In the genomic region with DNA sequence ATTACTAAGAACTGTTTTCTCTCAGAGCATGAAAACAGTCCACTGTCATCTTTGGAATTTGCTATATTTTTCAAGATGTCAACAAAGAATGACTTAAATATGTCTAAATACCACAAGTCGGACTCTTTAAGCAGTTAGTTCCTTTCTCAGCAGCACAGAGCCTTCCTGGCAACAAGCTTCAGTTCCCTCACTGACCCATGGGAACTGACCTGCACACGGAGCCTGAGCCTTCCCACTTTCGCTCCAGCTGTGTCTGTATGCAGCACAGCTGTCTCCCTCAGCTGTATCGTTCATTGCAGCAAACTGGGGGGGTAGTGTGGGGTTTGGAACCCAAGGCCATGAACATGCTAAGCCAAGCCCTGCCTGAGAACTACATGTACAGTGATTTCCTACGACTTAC, we compare ENCODE assay signal across 11 mouse cellular contexts.
DNase-seq lines count a peak whose midpoint lies in the region; ATAC-seq and TF ChIP-seq lines count a peak whose summit lies in the region.
"Had no signal": no experiment of that assay in that cellular context is flagged by ENCODE, and none has a peak within 500 bp of the region (broad histone marks: within the 10 kb centered on the region; RNA-seq: fewer than 3 reads in every experiment).

No protein-coding gene starts in this region.

- 40% methylated on average over 5 of the region's 5 CpGs for WGBS in embryonic facial prominence, embryonic 14.5 days
- WGBS in embryonic facial prominence, embryonic 10.5 days = 69% methylated on average over 5 of the region's 5 CpGs
- WGBS in lung, embryonic 14.5 days = 41% methylated on average over 5 of the region's 5 CpGs
- WGBS in midbrain, embryonic 16.5 days = 73% methylated on average over 5 of the region's 5 CpGs

- no peak for TF ChIP-seq CTCF in lung, embryonic 14.5 days (IDR thresholded peaks at IDR 0.05; ENCODE audit: low read depth)

- intact Hi-C loops in heart, postnatal 36 days (cut with DNase I) = no loop called here

- no peaks in the 10 kb centered on the region for H3K27me3 ChIP-seq in embryonic facial prominence, embryonic 14.5 days (replicated peaks; ENCODE audit: control insufficient read depth, insufficient read depth, low read length)
- no peaks in the 10 kb centered on the region for H3K27me3 ChIP-seq in embryonic facial prominence, embryonic 10.5 days (replicated peaks; ENCODE audit: low read depth, poor library complexity, severe bottlenecking)
- no peaks in the 10 kb centered on the region for H3K27me3 ChIP-seq in lung, embryonic 14.5 days (ENCODE audit: insufficient read depth, low read length)
- no peaks in the 10 kb centered on the region for H3K27me3 ChIP-seq in midbrain, embryonic 16.5 days (ENCODE audit: control insufficient read depth, insufficient read depth, low read depth, low read length)

- peak; percentile 41; the same call in 1 of the 2 replicates for ATAC-seq in embryonic facial prominence, embryonic 14.5 days (ENCODE audit: low read depth)
- peak; percentile 83; the same call in 1 of the 2 replicates for ATAC-seq in lung, embryonic 14.5 days (ENCODE audit: insufficient read depth)
- ATAC-seq in midbrain, embryonic 16.5 days = no peak
- ATAC-seq: forebrain, embryonic 16.5 days had no signal

- no peak overlapping the region for H3K27ac ChIP-seq in embryonic facial prominence, embryonic 14.5 days (replicated peaks; ENCODE audit: low read depth, low read length)
- no peak overlapping the region for H3K27ac ChIP-seq in embryonic facial prominence, embryonic 10.5 days (replicated peaks)
- no peak overlapping the region for H3K27ac ChIP-seq in lung, embryonic 14.5 days (ENCODE audit: low read depth)
- no peak overlapping the region for H3K27ac ChIP-seq in midbrain, embryonic 16.5 days (ENCODE audit: low read length)

- no peak overlapping the region for H3K4me3 ChIP-seq in embryonic facial prominence, embryonic 14.5 days (ENCODE audit: low read depth, low read length)
- no peak overlapping the region for H3K4me3 ChIP-seq in embryonic facial prominence, embryonic 10.5 days
- no peak overlapping the region for H3K4me3 ChIP-seq in lung, embryonic 14.5 days (ENCODE audit: low read depth, low read length)
- no peak overlapping the region for H3K4me3 ChIP-seq in midbrain, embryonic 16.5 days (ENCODE audit: low read depth, low read length)

- no peaks in the 10 kb centered on the region for H3K36me3 ChIP-seq in embryonic facial prominence, embryonic 14.5 days (ENCODE audit: control insufficient read depth, insufficient read depth, low read length)
- H3K36me3 ChIP-seq in embryonic facial prominence, embryonic 10.5 days (replicated peaks) = no peaks in the 10 kb centered on the region
- no peaks in the 10 kb centered on the region for H3K36me3 ChIP-seq in lung, embryonic 14.5 days (ENCODE audit: insufficient read depth)
- no peaks in the 10 kb centered on the region for H3K36me3 ChIP-seq in midbrain, embryonic 16.5 days (ENCODE audit: control insufficient read depth, insufficient read depth, low read length)

- no peaks in the 10 kb centered on the region for H3K9me3 ChIP-seq in embryonic facial prominence, embryonic 14.5 days (ENCODE audit: control insufficient read depth, low read length)
- H3K9me3 ChIP-seq in embryonic facial prominence, embryonic 10.5 days = no peaks in the 10 kb centered on the region
- no peaks in the 10 kb centered on the region for H3K9me3 ChIP-seq in lung, embryonic 14.5 days (ENCODE audit: low read depth, low read length)
- H3K9me3 ChIP-seq in midbrain, embryonic 16.5 days (replicated peaks; ENCODE audit: control insufficient read depth, low read length, poor library complexity, severe bottlenecking) = no peaks in the 10 kb centered on the region

- no peak overlapping the region for H3K4me2 ChIP-seq in embryonic facial prominence, embryonic 14.5 days (ENCODE audit: low read depth, low read length)
- no peak overlapping the region for H3K4me2 ChIP-seq in lung, embryonic 14.5 days
- H3K4me2 ChIP-seq in midbrain, embryonic 16.5 days (ENCODE audit: low read length) = no peak overlapping the region

- peak; percentile 48 for DNase-seq in embryonic facial prominence, embryonic 14.5 days (ENCODE audit: low spot score)
- DNase-seq in embryonic facial prominence, embryonic 10.5 days (ENCODE audit: low spot score) = no peak
- peak; percentile 58 for DNase-seq in lung, embryonic 14.5 days
- DNase-seq in lung, adult 18-20 months = no peak
- peak; percentile 13 to 14 for DNase-seq in heart, postnatal 36 days
- DNase-seq in skeletal muscle tissue, adult 2 months (ENCODE audit: low read depth, low spot score) = peak; percentile 56
- no peak for DNase-seq in MN1 (ENCODE audit: low spot score)
- DNase-seq: layer of hippocampus, adult 9-11 months; thymus, postnatal 14 days had no signal

- H3K9ac ChIP-seq in embryonic facial prominence, embryonic 14.5 days (ENCODE audit: low read depth, low read length) = no peak overlapping the region
- no peak overlapping the region for H3K9ac ChIP-seq in lung, embryonic 14.5 days
- H3K9ac ChIP-seq in midbrain, embryonic 16.5 days (ENCODE audit: low read depth, low read length) = no peak overlapping the region

- peaks cover 5% of the 10 kb centered on the region for H3K4me1 ChIP-seq in embryonic facial prominence, embryonic 14.5 days (ENCODE audit: control insufficient read depth, insufficient read depth, low read length)
- no peaks in the 10 kb centered on the region for H3K4me1 ChIP-seq in embryonic facial prominence, embryonic 10.5 days
- H3K4me1 ChIP-seq in lung, embryonic 14.5 days (ENCODE audit: insufficient read depth) = no peaks in the 10 kb centered on the region
- no peaks in the 10 kb centered on the region for H3K4me1 ChIP-seq in midbrain, embryonic 16.5 days (ENCODE audit: control insufficient read depth, insufficient read depth, low read length)

Comparison
In these comparisons a context has a peak if more than half of its experiments do, and no peak if none do; other contexts are left out.
1. DNase-seq: peak in embryonic facial prominence, embryonic 14.5 days (single experiment), lung, embryonic 14.5 days (single experiment), heart, postnatal 36 days (2 of 2) and skeletal muscle tissue, adult 2 months (single experiment); none in embryonic facial prominence, embryonic 10.5 days (single experiment), lung, adult 18-20 months (0 of 2) and MN1 (single experiment).